In genomic region chr8:71261234-71261633, GRCm38 (mm10) we compare ENCODE assay signal across 8 mouse cellular contexts. TPM values are rescaled to one million over a fixed set of nuclear protein-coding genes. Genes with fewer than 3 reads are reported as not detected.
DNase-seq lines count a peak whose midpoint lies in the region; ATAC-seq and TF ChIP-seq lines count a peak whose summit lies in the region.

No protein-coding gene starts in this region.

- TF ChIP-seq EP300 in heart, postnatal 0 days (IDR thresholded peaks at IDR 0.05; ENCODE audit: low read depth): no peak

- no peak overlapping the region for H3K27ac ChIP-seq in heart, postnatal 0 days (ENCODE audit: low read depth)
- no peak overlapping the region for H3K27ac ChIP-seq in heart, embryonic 11.5 days (ENCODE audit: low read depth, low read length)
- H3K27ac ChIP-seq in liver, adult 2 months (replicated peaks; ENCODE audit: insufficient read depth, low read depth, low read length): no peak overlapping the region

- TF ChIP-seq CTCF in heart, postnatal 0 days (IDR thresholded peaks at IDR 0.05; ENCODE audit: low read depth): peak; percentile 51
- peak; percentile 24; the same call in 1 of the 2 replicates for TF ChIP-seq CTCF in liver, adult 2 months (IDR thresholded peaks at IDR 0.05; ENCODE audit: low read depth, low read length)

- no peak for TF ChIP-seq POLR2A in liver, adult 2 months (IDR thresholded peaks at IDR 0.05; ENCODE audit: extremely low read depth, insufficient read depth, low read length)

- intact Hi-C loops in left cerebral cortex, postnatal 4 days (cut with DNase I): no loop called here

- H3K27me3 ChIP-seq in heart, postnatal 0 days (ENCODE audit: control insufficient read depth, insufficient read depth, low read length): no peaks in the 10 kb centered on the region
- H3K27me3 ChIP-seq in heart, embryonic 11.5 days (ENCODE audit: control insufficient read depth, insufficient read depth, low read length): no peaks in the 10 kb centered on the region
- H3K27me3 ChIP-seq in liver, adult 2 months (ENCODE audit: control insufficient read depth, insufficient read depth, low read length): no peaks in the 10 kb centered on the region

- H3K4me3 ChIP-seq in heart, postnatal 0 days (ENCODE audit: low read depth, low read length): no peak overlapping the region
- H3K4me3 ChIP-seq in heart, embryonic 11.5 days (ENCODE audit: low read depth, low read length): no peak overlapping the region
- H3K4me3 ChIP-seq in liver, adult 2 months (ENCODE audit: insufficient read depth, low read depth, low read length): no peak overlapping the region

- H3K79me2 ChIP-seq in liver, adult 2 months (ENCODE audit: control insufficient read depth, insufficient read depth, low read length): no peaks in the 10 kb centered on the region

- peaks cover 23% of the 10 kb centered on the region for H3K36me3 ChIP-seq in heart, postnatal 0 days (replicated peaks; ENCODE audit: control insufficient read depth, insufficient read depth, low read length)
- peaks cover 22% of the 10 kb centered on the region for H3K36me3 ChIP-seq in heart, embryonic 11.5 days (ENCODE audit: control insufficient read depth, insufficient read depth, low read length)
- no peaks in the 10 kb centered on the region for H3K36me3 ChIP-seq in liver, adult 2 months (ENCODE audit: control insufficient read depth, insufficient read depth, low read length)

- no peak for DNase-seq in heart, postnatal 0 days (ENCODE audit: low spot score)
- peak; percentile 55 for DNase-seq in 416B (ENCODE audit: low read depth)
- DNase-seq in R1 (ENCODE audit: low read depth, low spot score): peak; percentile 90
- DNase-seq in liver, adult 2 months (ENCODE audit: extremely low read depth, low read depth, low spot score): peak; percentile 19
- no peak for DNase-seq in right cerebral cortex, postnatal 14 days
- DNase-seq in left cerebral cortex, postnatal 4 days: no peak

- no peaks in the 10 kb centered on the region for H3K4me1 ChIP-seq in heart, postnatal 0 days (ENCODE audit: control insufficient read depth, insufficient read depth)
- H3K4me1 ChIP-seq in heart, embryonic 11.5 days (ENCODE audit: control insufficient read depth, insufficient read depth, low read length): no peaks in the 10 kb centered on the region
- H3K4me1 ChIP-seq in liver, adult 2 months (ENCODE audit: control insufficient read depth, insufficient read depth, low read length): no peaks in the 10 kb centered on the region

- no peak overlapping the region for H3K4me2 ChIP-seq in heart, postnatal 0 days (ENCODE audit: low read depth, low read length)
- H3K4me2 ChIP-seq in heart, embryonic 11.5 days: no peak overlapping the region

- no peaks in the 10 kb centered on the region for H3K9me3 ChIP-seq in heart, postnatal 0 days (replicated peaks; ENCODE audit: control insufficient read depth, low read length)
- no peaks in the 10 kb centered on the region for H3K9me3 ChIP-seq in heart, embryonic 11.5 days (replicated peaks; ENCODE audit: control insufficient read depth, low read length)

- ATAC-seq in heart, postnatal 0 days (ENCODE audit: insufficient read depth, low read depth): peak; percentile 60; the same call in 1 of the 2 replicates
- ATAC-seq in heart, embryonic 11.5 days (replicated peaks; ENCODE audit: insufficient number of reproducible peaks, low FRiP score, low TSS enrichment): no peak
- no peak for ATAC-seq in monocyte, adult 5-6 weeks (replicated peaks; ENCODE audit: insufficient number of reproducible peaks, low FRiP score, low TSS enrichment, poor library complexity, severe bottlenecking)

- H3K9ac ChIP-seq in heart, postnatal 0 days (replicated peaks; ENCODE audit: low read depth, low read length): no peak overlapping the region
- H3K9ac ChIP-seq in heart, embryonic 11.5 days (ENCODE audit: low read depth, low read length): no peak overlapping the region
- no peak overlapping the region for H3K9ac ChIP-seq in liver, adult 2 months (ENCODE audit: low read depth, low read length)

RNA-seq across cellular contexts. Expression of gene Myo9b, which starts 11.3 kb away (rescaled TPM):
- total RNA-seq in heart, postnatal 0 days (2014; rRNA removed; ENCODE audit: low replicate concordance): 35.0 and 40.7 TPM in 2 replicates
- 6.7 and 7.1 TPM in 2 replicates for polyA plus RNA-seq in heart, postnatal 0 days (2015; fragmentation: Nextera tagmentation; extraction: Ambion mirVana)
- polyA plus RNA-seq in heart, embryonic 11.5 days (2014; fragmentation: Nextera tagmentation; extraction: Ambion mirVana): 15.1 and 23.3 TPM in 2 replicates
- total RNA-seq in liver, adult 2 months (2014; rRNA removed): 8.6 and 12.8 TPM in 2 replicates
- 6.6 and 7.6 TPM in 2 replicates for polyA plus RNA-seq in liver, adult 2 months (2012; rRNA removed)
- total RNA-seq in left cerebral cortex, postnatal 4 days (2021): 10 to 100 TPM; 47.3 to 48.5 TPM
- total RNA-seq in monocyte, adult 5-6 weeks (2017): 71.0 to 99.2 TPM (median 72.2 TPM) in 3 replicates

RNA-seq across cellular contexts. Expression of gene Haus8, which starts 11.5 kb away (rescaled TPM):
- 50.6 and 53.9 TPM in 2 replicates for total RNA-seq in heart, postnatal 0 days (2014; rRNA removed; ENCODE audit: low replicate concordance)
- 58.3 and 64.3 TPM in 2 replicates for polyA plus RNA-seq in heart, postnatal 0 days (2015; fragmentation: Nextera tagmentation; extraction: Ambion mirVana)
- polyA plus RNA-seq in heart, embryonic 11.5 days (2014; fragmentation: Nextera tagmentation; extraction: Ambion mirVana): 113 and 116 TPM in 2 replicates
- total RNA-seq in liver, adult 2 months (2014; rRNA removed): 4.0 and 5.8 TPM in 2 replicates
- polyA plus RNA-seq in liver, adult 2 months (2012; rRNA removed): 2.1 and 2.8 TPM in 2 replicates
- total RNA-seq in left cerebral cortex, postnatal 4 days (2021): 10 to 100 TPM; 38.8 to 39.4 TPM
- 45.5 to 77.0 TPM (median 73.5 TPM) in 3 replicates for total RNA-seq in monocyte, adult 5-6 weeks (2017)

Comparison
In these comparisons a context has a peak if more than half of its experiments do, and no peak if none do; other contexts are left out.
1. DNase-seq: peak in 416B (single experiment), R1 (single experiment) and liver, adult 2 months (single experiment); none in heart, postnatal 0 days (single experiment), right cerebral cortex, postnatal 14 days (single experiment) and left cerebral cortex, postnatal 4 days (single experiment).